Mouse (Mus musculus): Measurements from ENCODE around the gene Gng12.

Gng12 gene

DNA sequence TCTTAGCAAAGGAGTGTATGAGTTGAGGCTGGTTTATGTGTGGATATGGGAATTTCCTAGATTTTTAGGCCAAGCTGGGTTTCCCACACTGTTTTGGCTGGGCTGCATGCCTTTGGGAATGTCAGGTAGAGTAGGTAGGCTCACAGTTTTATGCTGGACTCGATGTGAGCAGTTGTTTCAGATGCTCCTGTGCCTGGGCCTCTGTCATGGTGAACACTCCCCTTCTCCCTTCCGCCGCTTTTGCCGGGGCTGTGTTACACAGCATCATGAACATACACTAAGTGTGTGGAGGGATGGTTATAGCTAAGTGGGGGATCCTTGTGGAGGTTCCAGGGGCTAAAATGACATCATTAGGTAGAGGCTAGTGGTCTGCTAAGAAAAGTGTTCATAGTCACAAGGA is 24.6 kb downstream of the Gng12 start:
- DNase-seq, result no peak

- no peak for DNase-seq
Measured at GRCm38 (mm10) chr6:66921755-66922154, 25.6 kb downstream of the Gng12 start.

DNA sequence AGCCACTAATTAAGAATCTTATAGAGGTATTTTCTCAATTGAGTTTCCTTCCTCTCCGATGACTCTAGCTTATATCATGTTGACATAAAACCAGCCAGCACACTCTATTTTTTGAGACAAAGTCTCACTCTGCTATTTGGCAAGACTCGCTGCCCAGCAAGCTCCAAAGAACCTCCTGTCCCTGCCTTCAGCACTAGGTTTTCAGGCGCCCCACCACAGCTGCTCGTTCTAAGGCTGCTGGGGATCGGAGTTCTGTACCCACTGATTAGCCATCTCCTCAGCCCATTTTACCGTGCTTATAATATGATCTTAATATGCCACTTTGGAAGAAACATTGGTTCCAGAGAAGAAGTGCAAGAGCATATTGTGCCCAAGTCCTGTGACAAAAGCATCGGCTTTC is 26.3 kb downstream of the Gng12 start:
- no peak for DNase-seq

DNA sequence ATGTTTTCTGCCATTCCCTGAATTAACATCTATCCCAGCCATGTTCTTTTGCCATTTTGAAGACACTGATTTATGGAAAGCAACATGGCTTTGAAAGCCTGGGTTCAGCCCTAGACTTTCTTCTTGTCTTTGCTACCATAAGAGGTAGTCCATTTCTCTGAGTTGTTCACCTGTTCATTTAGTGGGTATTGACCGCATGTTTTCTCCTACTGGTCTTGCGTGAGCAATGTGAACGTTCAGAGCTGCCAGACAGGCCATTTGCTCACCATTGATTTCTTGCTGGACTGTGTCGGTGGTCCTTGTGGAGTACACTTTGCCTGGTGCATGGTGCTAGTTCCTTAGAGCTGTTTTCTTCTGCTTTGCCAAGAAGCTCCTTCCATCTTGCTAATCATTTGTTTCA is 27.7 kb downstream of the Gng12 start:
- DNase-seq, result no peak

DNA sequence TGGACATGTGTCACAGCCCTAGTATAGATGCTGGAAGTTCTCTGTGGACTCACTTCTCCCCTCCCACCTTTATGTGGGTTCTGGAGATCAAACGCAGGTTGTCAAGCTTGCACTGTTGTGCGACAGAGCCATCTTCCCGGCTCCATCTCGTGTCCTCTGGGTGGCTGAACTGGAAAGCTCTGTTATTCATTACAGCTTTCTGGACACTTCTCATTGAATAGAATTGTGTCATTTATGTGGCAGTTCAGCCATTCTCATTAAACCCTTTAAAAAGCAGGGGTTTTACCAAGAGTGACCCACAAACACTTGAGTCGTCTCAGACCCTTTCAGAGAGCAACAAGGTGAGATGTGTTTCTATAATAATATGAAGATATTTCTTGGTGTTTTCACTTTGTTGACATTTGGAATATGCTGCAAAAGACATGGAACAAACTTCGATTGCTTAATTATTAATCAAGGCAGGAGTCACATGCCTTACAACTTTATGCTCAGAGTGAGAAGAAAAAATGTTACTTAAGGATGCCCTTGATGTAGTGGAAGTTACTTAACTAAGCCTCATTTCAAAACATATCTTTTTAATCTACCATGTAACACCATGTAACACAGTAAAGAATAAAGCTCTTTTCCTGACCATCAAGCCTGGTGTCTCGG is 28.2 kb downstream of the Gng12 start:
- DNase-seq, result no peak

DNA sequence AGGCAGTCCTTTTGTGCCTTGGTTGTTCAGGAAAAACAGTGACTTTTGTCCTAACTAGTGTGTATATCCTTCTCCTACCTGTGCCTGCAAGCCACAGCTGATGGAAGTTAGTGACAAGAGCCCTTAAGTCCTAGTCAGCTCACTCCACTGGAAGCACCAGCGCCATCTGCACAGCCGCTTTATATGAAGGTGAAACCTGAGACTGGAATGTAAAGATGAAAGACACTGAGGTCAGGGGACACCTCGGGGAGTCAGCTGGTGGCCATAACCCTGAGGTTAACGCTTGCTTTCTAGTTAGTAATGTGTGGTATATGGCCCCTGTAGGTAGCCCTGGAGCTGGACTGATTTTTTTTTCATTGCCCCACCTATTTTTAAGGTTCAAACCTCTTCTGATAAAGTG is 30.1 kb downstream of the Gng12 start:
- DNase-seq, result no peak

- DNase-seq, result no peak
Measured at GRCm38 (mm10) chr6:66928972-66929645, 32.9 kb downstream of the Gng12 start.

DNA sequence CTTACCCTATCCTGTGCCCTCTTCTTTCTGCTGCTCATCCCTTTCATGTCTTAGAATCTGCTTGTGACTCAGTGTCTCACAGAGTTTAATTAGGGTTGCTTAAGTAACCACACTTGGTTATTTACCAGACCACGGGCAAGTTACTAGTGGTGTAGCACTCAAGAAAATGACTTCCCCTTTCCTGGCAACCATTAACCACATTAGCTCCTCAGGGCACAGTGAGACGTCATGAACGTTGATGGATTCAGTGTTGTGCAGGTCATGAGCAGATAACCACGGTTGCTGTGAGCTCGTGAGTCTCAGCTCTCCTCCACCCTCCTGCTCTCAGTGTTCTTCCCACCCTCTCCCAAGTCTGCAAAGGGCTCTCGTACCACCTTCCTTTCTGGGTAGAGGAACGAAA is 33.5 kb downstream of the Gng12 start:
- DNase-seq, result no peak

GRCm38 (mm10) chr6:66932206-66932819 is 36.1 kb downstream of the Gng12 start:
- DNase-seq, result peak; percentile 27

GRCm38 (mm10) chr6:66940656-66941235 is 44.5 kb downstream of the Gng12 start:
- DNase-seq, result no peak

- DNase-seq, result no peak
Measured at GRCm38 (mm10) chr6:66941792-66942191, 45.6 kb downstream of the Gng12 start.

- no peak for DNase-seq
Measured at GRCm38 (mm10) chr6:66942826-66943225, 46.6 kb downstream of the Gng12 start.

- DNase-seq, result no peak
Measured at GRCm38 (mm10) chr6:66943367-66944189, 47.4 kb downstream of the Gng12 start.

DNA sequence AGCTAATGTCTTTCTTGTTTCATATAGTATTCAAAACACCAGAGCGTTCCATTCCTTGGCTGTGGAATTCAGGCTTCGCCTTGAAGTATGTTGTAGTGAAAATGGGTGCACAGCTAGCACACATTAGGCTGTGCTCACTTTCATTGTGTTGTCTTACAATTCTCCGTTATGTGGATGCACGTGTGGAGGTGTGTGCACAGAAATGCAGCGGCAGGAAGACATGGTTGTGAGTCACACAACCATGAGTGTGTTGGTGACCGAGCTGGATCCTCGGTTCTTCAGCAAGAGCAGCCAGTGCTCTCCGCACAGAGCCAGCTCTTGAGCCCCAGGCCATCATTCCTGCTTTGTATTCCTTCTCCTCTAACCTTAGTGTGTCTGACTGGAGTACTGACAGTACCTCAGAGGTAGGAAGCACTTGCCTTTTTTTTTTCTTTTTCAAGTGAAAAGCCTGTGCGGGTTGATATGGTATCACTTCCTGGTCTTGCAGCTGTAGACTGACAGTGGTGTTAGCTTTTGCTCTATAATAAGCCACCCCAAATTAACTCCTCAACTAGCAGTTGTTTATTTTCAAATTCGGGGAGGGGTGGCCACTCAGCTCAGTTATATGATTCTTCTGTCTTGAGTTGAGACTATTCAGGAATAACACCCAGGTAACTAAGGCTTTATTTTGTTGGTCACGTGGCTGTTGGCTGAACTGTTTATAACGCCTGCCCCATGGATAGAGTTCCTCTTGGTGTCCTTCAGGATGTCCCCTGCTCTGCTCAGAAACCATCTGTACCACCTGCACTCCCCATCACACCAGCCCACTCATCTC is 48.2 kb downstream of the Gng12 start:
- DNase-seq, result no peak

- DNase-seq, result no peak
Measured at GRCm38 (mm10) chr6:66945004-66945356, 48.8 kb downstream of the Gng12 start.

GRCm38 (mm10) chr6:66948111-66948510 is 51.9 kb downstream of the Gng12 start:
- DNase-seq, result no peak

DNA sequence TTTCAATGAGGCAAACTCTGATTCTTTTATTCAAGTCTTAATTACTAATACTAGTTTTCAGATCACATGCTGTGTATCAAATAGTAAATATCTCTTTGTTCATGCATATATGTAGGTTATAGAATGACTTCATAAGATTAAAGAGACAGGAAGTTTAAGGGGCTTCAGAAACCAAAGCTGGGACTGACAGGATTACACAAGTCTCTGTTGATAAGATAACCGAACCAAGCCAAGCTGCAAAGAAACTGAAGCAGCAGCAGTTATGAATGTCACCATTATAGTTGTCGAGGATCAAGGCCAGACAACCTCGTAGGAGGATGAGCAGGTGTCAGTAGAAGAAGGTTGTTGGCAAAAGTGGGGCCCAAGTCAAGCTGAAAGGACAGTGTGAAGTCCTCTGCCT is 52.7 kb downstream of the Gng12 start:
- DNase-seq, result no peak

- no peak for DNase-seq
Measured at GRCm38 (mm10) chr6:66951726-66952418, 55.7 kb downstream of the Gng12 start.

- no peak for DNase-seq
Measured at GRCm38 (mm10) chr6:66953951-66954519, 57.8 kb downstream of the Gng12 start.

DNA sequence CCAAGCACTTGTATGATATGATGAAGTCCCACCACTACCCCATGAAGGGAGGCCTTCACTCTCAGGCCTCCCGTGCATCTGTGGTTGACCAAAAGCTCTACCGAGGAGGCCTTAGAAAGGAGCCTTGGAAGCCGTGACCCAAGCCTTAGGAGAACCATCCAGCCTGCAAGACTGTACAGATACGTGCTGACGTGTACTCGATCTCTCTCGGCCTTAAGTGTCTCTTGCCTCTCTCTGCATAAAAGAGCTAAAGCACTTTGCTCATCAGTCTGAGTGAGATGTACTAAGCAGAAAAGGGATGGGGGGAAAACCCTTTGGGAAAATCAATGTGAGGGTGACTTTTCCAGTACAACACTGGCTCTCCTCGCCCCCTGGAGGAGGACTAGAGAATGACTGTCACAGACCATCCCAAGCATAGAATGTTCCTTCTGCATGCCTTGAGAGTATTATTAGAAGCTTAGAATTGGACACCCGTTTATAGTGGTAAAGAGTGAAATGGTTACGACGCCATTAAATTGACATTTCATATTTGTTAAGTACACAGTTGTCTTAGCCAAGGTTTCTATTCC is 59.0 kb downstream of the Gng12 start:
- DNase-seq, result no peak

All from layer of hippocampus, adult 9-11 months (tissue).